Mouse (Mus musculus) embryo, embryonic 11.5 days (tissue): ENCODE data around the gene Iah1.
A peak's percentile ranks its signal among the peaks of the same experiment; 100 is the strongest.

Source experiments
- DNase-seq: peaks from one replicate; pipeline ENCODE4 v3.0.0-alpha.2; 2012; ENCODE audit warnings: low read depth, low spot score

Iah1 gene

DNA sequence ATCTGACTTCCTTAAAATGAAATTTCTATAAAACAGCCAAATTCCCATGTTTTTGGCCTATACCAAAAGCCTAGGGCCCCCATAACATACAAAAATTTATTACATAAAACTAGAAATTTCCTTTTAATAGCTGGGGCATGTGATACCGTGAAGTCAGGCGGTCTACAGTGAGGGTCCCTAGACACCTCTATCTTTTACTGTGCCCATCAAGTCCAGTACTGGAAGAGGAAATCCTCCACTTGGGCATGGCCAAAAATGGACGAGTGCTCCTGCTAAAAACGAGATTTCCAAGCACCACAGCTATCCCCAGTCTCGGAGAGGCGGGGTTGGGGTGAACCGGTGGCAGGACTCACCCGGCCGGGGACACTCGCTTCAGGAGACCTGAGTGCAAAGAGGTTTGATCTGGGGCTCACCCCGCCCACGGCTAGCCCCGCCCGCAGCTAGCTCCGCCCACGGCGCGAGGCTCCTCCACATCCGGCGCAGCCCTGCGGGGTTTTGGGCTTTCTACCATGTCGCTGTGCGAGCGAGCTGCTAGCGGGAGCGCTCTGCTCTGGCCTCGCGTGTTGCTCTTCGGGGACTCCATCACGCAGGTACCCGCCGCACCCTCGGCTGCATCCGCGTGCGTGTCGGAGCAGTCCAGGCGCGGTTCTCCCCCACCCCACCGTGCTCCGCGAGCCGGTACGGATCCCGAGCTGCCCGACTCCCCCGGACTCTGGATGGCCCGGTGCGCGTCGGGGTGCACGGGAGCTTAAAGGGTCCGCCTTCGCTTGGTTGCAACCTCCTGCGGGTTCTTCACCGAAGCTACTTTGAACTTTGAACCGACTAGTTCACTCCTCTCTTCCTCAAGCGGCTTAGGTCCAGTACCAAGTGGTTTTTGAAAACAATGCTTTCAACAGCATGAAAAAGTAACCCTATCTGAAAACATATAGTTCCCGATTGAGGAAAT lies at the start of gene Iah1:
TSS of gene Iah1 (plus strand) at position 467 of the 946 bp plus-strand sequence.
- peak; percentile 58 for DNase-seq

DNA sequence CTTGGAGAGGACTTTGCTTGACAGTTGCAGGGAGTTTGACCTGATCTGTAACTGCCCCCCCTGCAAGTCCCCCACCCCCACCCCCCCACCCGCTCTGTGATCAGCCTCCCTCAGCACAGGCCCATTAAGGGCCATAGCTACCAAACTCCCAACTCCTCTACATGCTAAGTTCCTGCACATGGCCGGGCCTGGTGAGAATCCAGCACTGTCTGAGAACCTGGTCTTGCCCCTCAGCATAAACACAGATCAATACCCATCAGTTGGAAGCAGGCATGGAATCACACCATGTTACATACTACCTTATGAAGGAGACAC lies 49.4 kb upstream of the Iah1 start:
- no peak for DNase-seq

DNA sequence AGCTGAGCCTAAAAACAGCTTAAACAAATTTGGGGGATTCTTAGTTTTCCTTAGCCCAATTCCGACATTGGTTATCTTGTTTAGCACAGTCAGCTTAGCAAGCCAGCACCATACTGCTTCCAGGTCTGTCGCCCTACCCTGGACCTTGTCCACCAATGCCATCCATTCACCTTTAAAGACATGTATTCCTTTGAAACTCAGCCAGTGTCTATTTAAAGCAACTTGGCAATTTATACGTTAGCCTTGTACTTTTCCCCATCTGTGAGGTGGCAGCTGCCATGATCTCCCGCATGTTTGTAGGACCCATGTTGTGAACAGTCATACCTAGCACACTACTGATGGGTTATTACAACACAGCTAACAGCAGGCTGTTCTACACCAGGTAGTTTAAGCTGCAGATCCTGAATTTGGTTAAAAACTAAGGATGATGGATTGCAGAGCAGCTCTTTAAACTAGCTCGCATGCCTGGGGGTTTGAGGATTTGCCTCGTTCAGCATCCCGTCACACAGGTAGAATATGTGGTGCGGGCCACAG lies 48.0 kb upstream of the Iah1 start:
- no peak for DNase-seq

DNA sequence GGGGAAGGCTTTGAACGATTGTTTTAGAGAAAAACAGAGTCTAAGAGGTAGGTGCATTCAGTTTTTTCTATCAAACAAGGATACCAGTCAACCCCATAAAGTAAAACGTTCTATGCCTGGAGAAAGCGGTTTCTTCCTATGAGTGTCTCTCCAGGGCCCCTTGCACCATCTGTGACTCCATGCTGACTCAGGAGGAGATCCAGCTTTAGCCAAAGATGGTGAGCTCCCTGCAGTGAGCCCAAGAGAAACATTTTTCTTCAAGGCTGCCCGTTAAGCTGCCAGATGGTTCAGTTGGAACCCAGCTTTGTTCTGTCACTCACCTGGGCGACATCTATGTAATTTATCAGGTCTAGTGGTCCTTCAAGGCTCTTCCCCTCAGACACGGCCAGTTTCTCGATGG lies 41.7 kb upstream of the Iah1 start:
- DNase-seq = no peak

DNA sequence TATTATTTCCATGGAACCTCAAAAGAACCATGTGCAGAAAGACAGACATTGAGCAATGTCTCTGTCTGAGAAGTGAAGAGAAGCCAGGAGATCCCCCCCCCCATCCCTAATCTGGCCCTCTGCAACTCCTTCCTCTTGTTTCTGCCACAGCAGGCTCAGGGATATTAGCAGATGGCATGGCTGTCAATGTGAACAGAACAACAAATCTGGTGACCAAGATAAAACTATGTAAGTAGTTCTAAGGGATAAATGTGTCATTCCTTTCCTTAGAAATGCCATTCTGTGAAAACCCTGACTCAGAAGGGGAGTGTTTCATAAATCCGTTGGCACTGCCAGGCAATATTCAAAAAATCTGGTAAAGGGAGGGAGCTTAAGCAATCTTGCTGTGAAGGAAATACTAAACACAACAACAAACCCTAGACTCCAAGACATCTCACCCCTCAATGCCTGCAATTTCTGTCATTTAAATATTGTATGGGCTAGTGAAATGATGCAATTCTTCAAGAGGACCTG lies 38.8 kb upstream of the Iah1 start:
- DNase-seq = no peak

DNA sequence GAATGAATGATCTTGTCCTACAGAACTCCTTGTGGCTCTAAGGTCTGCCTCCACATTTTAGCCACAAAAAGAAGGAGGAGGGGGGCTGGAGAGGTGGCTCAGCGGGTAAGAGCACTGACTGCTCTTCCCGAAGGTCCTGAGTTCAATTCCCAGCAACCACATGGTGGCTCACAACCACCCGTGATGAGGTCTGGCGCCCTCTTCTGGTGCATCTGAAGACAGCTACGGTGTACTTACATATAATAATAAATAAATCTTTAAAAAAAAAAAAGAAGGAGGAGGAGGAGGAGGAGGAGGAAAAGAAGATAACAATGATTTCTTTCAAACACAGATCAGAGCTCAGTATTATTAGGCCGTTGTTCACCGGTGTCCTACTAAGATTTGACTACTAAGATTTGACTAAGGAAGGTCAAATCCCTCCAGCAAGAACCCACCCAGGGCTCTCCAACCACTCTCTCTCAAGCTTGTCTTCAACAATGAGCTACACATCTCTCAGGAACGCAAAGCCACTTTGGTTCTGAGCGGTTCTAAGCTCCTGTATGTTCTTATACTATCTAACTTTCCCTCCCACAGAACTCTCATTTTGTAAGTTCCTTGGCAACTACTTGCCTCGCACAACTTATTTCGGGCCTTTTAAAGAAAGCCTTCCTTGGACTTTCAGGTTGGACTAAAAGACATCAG lies 31.3 kb upstream of the Iah1 start, which contains the start of gene Cpsf3:
TSS of gene Cpsf3 (plus strand) at position 631 of the 681 bp plus-strand sequence.
- DNase-seq = no peak

DNA sequence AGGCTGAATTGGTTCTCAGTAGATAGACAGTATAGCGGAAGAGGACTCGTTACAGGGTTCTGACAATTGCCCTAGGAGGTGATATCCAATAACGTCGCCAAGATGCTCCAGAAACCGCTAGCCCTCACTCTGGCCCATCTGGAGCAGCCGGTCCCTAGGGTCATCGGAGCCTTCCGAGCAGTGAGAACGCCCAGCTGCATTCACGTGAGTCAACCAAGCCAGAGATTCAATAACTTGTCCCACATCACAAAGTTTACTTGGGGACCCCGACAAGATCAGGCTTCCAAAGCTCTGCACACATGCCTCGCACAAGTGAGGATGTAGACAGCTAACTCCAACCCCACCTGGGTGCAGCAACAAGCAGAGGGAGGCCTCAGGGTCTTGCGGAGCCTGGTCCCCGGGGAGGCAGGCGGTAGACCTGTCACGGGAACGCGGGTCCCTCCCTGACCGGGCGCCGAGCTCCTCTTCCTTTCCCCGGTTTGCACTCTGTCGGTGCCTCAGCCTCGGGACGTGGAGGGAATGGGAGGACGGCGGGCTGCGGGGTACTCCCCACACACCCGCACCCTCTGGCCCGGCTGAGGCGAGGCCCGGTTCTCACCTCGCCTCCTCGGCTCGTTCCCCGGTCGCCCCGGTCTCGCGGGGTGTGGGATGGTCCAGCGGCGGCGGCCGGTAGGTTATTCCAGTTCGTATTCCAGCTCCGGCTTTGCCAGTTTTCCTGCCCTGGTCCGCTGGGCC lies 30.5 kb upstream of the Iah1 start:
- DNase-seq = no peak

DNA sequence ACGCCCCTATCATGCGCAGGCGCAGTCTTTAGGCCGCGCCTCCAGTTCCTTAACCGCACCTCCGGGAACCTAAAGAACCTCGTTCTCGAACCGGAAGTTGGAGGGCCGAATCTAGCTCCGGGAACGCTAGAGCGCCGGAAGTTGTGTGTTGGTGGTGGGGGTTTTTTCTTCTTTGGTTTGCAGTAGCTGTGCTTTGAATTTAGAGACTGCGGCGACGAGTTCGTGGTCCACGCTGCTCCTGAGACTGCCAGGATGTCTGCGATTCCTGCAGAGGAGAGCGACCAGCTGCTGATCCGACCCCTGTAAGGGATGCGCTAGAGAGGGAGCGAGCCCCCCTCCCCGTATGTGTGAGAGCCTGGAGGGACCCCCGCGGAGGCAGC lies 30.0 kb upstream of the Iah1 start, which contains the start of gene Itgb1bp1:
TSS of gene Itgb1bp1 (minus strand) at position 42 of the 380 bp plus-strand sequence.
- DNase-seq = peak; percentile 98

DNA sequence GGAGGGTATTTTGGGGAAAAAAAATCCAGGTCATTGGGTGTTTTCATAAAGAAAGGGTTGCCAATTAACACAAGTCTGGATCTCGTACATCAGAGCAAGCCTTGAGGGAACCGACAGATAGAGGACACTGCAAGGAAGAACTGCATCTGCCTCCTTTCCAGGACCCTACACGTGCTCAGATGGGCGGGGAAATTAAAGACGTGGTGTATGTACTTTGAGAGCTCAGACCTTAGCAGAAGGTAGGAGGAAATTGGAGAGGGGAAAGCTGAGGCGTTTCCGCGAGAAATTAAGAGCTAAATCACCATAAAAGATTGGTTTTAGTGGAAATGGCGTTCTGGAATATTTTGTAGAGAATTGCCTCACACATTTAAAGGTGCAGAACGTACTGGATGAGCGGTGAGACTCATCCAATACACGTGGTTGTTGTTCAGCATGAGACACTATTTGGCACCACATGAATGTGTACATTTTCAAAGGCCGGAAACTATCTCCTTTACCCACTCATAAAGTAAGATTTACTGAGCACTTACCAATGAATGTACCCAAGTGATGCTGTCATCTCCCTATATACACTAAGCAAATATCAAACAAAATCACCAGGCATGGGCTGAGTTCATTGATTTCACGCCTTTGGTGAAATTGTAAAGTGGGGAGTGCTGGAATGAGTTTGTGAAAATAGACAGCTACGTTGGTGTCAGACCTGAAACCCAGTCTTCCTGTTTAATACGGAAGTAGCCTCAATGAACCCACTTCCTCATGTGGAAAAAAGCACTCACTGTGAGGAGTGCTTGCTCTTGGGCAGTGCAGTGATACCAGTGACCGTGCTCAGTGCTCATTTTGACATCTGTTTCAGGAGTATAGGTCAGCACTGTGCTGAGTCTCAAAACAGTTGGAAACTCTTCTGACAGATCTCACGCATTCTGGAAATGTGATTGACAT lies 29.2 kb upstream of the Iah1 start:
- no peak for DNase-seq

DNA sequence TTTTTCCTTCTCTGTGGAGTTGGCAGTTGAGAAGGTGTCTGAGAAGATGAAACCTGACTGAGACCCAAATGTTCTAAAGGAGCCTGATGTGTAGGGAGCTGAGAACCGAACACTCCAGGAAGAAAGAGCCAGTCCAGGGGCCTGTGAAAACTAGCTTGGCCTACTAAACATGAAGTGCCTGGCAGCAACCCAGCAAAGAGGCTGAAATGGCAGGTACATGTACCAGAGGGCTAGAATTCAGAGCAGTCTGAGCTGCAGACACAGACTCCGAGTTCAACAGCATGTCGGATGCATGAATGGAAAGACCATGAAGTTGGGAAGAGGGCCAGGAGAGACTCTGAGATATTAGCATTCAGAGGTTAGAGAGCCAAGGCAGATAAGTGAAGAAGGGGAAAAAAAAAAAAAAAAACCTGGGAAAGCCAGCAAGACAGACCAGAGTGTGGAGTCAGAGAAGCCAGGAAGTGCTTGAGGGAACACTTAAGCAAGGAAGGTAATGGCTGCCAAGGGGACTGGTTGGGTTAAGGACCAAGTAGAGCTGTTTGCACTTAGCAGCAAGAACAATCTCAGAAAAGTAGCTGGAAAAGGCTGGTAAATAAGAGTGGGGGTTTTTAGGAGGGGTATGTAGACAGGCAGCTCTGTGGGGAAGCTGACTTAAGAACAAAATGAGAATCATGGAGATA lies 27.3 kb upstream of the Iah1 start:
- DNase-seq = no peak

DNA sequence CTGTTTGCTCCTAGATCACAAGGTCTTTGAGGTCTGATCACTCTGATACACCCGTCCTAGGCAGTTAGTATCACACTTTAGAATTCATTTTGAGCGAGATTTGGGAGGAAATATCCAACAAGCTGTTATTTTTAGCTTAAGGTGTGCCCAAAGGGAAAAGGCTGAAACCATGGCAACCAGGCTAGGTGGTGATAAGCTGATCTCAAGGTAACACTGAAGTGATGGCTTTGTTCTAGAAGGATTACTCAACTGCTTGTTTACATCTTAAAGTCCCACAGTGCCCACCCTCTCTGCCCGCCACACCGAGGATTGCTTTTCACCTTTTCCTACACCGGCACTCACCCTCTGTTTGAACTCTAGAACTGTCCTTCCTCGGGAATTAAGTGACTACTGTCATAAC lies 26.5 kb upstream of the Iah1 start:
- DNase-seq = no peak

DNA sequence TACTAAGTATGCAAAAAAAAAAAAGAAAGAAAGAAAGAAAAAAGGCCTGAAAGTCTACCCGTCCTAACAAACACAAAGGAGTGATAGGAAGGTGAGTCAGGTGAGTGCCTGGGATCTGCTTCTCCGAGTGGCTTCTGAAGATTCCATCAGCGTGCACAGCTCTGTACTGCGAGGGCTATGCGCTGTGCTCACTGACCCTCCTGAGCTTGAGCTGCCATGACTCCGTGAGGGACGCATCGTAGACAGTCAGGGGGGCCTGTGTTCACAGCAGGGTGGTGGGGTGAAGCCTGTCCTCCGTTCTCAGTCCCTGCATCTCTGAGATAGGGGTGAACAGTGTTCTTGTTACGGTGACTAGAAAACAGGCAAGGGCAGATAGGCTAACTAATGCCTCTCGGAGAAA lies 17.3 kb upstream of the Iah1 start:
- DNase-seq = no peak

DNA sequence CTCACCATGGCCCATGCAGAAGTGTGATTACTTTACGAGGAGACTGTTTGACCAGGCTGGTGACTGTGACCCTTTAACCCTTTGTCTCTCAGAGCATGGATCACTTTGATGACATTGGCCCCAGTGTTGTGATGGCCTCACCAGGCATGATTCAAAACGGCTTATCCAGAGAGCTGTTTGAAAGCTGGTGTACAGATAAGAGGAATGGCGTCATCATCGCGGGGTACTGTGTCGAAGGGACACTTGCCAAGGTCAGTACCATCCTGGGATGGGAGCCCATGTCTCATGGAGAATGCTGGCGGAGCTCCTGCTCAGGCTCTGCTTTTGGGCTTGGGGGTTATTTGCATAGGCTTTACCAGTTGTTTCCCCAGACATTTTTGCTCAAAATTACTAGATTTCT lies 14.9 kb upstream of the Iah1 start:
- DNase-seq = no peak

DNA sequence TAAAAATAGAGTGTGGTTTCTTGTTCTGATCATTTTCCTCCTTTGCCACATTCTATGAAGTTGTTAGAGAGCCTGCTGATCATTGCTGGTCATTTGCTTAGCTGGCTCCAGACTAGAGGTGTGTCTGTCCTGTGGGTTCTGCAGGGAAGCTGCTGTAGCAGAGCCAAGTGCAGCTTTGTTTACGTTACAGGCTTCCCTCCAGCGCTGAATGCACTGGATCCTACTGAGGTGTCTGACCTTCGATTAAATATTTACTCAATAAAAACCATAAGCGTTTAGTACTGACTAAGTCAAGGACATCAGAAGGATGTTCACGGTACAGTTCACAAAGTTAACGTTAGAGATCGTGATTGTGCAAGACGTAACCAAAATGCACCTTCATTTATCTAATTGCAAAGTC lies 14.3 kb upstream of the Iah1 start:
- no peak for DNase-seq

DNA sequence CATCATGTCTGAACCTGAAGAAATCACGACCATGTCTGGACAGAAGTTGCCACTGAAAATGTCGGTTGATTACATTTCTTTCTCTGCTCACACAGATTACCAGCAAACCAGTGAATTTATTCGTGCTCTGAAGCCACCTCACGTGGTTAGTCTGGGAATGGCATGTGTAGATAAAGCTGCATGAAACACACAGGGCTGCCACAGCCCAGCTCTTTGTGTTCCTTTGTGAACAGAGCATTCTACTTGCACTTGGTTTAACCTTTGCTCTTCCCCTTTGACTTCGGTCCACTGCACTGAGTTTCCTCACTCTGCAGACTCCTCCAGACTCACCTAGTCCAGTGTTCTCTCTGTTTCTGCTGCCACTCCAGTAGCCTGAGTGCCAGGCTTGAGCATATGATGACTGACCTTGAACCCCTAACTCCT lies 13.8 kb upstream of the Iah1 start:
- no peak for DNase-seq

DNA sequence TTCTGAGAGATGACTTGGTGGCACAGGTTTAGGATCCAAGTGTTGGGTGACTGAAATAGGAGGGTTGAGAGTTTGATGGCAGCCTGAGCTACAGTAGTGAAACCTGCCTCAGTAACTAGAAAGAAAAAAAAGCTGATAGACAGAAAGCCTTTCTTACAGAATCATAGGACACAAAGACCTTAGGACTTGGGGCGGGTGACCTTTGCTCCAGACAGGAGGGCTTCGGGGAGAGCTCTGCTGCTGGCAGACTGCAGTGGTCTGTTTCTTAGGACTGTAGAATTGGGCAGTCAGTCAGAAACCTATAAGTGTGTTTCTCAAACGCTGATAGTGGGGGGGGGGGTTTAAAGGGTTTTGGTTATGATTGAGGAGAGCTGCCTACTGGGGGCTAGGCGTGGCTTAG lies 10.4 kb upstream of the Iah1 start:
- DNase-seq = no peak

DNA sequence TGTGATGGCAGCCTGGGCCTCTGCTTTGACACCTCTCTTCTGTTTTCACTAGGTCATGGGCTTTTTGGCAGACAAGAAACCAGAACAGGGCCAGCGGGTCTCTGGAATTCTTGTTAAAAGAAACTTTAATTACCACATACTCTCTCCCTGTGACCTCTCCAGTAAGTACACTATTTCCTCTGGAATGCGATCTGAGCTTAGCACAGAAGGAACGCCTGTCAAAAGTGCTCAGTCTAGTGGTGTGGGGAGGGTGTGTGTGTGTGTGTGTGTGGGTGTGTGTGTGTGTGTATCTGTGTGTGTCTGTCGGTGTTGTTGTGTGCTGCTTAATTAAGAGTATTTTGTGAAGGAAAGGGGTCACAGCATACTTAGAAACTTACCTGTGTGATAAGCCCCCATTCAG lies 9.5 kb upstream of the Iah1 start:
- DNase-seq = no peak

DNA sequence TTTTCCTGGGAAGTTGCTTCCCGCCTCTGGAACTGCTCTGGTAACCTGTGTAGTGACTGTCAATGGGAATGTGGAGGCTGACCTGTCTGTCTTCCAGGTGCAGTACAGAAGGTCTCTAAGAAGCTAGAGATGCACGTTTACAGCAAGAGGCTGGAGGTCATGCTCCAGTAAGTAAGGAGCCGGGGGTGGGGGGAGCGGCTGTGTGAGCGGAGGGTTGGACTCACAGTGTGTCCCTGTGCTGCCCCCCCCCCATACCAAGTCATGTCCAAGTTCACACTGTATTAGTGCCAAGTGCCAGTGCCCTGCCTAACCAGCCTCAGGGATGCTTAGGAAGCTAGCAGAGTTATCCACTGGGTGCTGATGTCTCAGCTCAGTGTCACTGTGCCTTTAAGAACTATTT lies 4.0 kb upstream of the Iah1 start:
- DNase-seq = no peak

DNA sequence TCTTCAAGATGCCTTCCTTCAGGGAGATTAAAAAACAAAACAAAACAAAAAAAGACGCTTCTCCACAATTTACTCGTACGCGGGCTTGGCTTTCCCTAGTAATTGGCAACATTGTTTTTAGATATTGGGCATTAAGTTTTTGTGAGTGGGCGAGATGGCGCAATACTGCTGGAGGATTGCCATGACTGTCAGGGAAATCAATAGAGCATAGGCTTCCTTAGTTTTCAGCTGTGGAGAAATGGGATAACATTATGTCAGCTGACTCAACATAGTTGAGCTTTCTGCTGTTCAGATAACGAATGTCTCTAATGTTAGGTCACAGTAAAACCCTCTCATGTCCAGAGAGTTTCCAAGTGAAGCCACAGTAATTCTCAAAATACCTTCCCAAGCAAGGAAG lies 678 bp downstream of the Iah1 start:
- no peak for DNase-seq
